Comparison of ENCODE assay signal across 10 mouse cellular contexts in the genomic region with DNA sequence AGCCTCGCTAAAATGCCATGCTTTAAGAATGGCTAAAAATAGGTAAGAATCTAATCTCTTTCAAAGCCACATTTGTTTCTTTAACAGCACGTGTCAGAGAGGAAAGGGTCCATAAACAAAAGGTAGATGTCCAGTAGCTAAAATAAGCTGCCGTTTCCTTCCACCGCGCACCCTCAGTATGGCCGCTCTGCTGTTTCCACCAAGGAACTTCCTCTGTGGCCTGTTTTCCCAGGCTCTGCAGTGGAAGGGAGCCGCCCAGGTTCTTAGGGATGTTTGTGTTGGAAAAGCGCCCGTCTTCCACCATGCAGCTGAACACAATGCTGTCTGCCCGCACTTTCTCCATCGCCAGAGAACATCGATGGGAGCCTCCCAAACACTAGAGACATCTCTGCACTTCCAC.
A peak's percentile ranks its signal among the peaks of the same experiment; 100 is the strongest.
DNase-seq lines count a peak whose midpoint lies in the region; ATAC-seq lines count a peak whose summit lies in the region.
"Had no signal": no experiment of that assay in that cellular context is flagged by ENCODE, and none has a peak within 500 bp of the region (broad histone marks: within the 10 kb centered on the region; RNA-seq: fewer than 3 reads in every experiment).

No protein-coding gene starts in this region.

- intact Hi-C loops in heart, postnatal 10 days (cut with DNase I) = loop anchor here (2.0 kb wide), 1 partner anchor 21 kb away; no protein-coding TSS in a partner anchor
- intact Hi-C loops in left cerebral cortex, postnatal 14 days (cut with DNase I) = no loop called here

- no peaks in the 10 kb centered on the region for H3K9me3 ChIP-seq in hindbrain, embryonic 14.5 days (ENCODE audit: control insufficient read depth, low read length)

- no peak for ATAC-seq in hindbrain, embryonic 14.5 days (ENCODE audit: low FRiP score)
- ATAC-seq: forebrain, postnatal 0 days had no signal

- H3K4me2 ChIP-seq in hindbrain, embryonic 14.5 days (replicated peaks) = no peak overlapping the region

- DNase-seq in R1 (ENCODE audit: low read depth, low spot score) = peak; percentile 54
- DNase-seq in adrenal gland, postnatal 25 days = peak; percentile 29
- DNase-seq in heart, postnatal 10 days = peak; percentile 79 to 80
- DNase-seq in large intestine, adult 2 months (ENCODE audit: low read depth, low spot score) = peak; percentile 25
- DNase-seq in ovary, postnatal 14 days (ENCODE audit: low spot score) = no peak
- no peak for DNase-seq in left cerebral cortex, postnatal 14 days (ENCODE audit: low spot score in 2 of 2)
- no peak for DNase-seq in T-cell, adult 2 months (ENCODE audit: low spot score)
- DNase-seq in hindbrain, embryonic 14.5 days (ENCODE audit: low spot score) = no peak
- DNase-seq: forebrain, postnatal 0 days; spleen, adult 18-20 months had no signal

- no peaks in the 10 kb centered on the region for H3K36me3 ChIP-seq in hindbrain, embryonic 14.5 days (replicated peaks; ENCODE audit: control insufficient read depth, insufficient read depth)

- H3K27ac ChIP-seq in hindbrain, embryonic 14.5 days = no peak overlapping the region

- no peaks in the 10 kb centered on the region; the same call in 1 of the 2 replicates for H3K4me1 ChIP-seq in hindbrain, embryonic 14.5 days (replicated peaks; ENCODE audit: control insufficient read depth, insufficient read depth, low read length)

- H3K27me3 ChIP-seq in hindbrain, embryonic 14.5 days (ENCODE audit: control insufficient read depth, insufficient read depth, low read length) = no peaks in the 10 kb centered on the region

- WGBS in large intestine, adult 2 months = 36% methylated on average over 12 of the region's 12 CpGs
- 76% methylated on average over 12 of the region's 12 CpGs for WGBS in hindbrain, embryonic 14.5 days

- H3K9ac ChIP-seq in hindbrain, embryonic 14.5 days = no peak overlapping the region
- H3K9ac ChIP-seq: forebrain, postnatal 0 days had no signal

- H3K4me3 ChIP-seq in hindbrain, embryonic 14.5 days (replicated peaks; ENCODE audit: low read length) = no peak overlapping the region

Comparison
In these comparisons a context has a peak if more than half of its experiments do, and no peak if none do; other contexts are left out.
1. DNase-seq: peak in R1 (single experiment), adrenal gland, postnatal 25 days (single experiment), heart, postnatal 10 days (2 of 2) and large intestine, adult 2 months (single experiment); none in ovary, postnatal 14 days (single experiment), left cerebral cortex, postnatal 14 days (0 of 2), T-cell, adult 2 months (single experiment) and hindbrain, embryonic 14.5 days (single experiment).